Mouse (Mus musculus) heart, embryonic 15.5 days (tissue): ENCODE data around the gene Kcnh1. TPM values are rescaled to one million over a fixed set of nuclear protein-coding genes. Genes with fewer than 3 reads are reported as not detected.

Experiments
- ATAC-seq: fragments of 200-750 bp; cut with Nextera tagmentation; replicated peaks from 2 replicates; pipeline ENCODE4 v1.8.0; 2017; ENCODE audit warnings: low read depth, moderate TSS enrichment; ENCODE audit not compliant: insufficient number of reproducible peaks, insufficient read depth, low FRiP score
- H3K27ac ChIP-seq: fragments of 300-500 bp; sonication (generic); 2 replicates; pipeline ENCODE4 v1.5.1; 2015; ENCODE audit warnings: mild to moderate bottlenecking, inconsistent platforms
- H3K27me3 ChIP-seq: fragments of 300-500 bp; sonication (generic); 2 replicates; pipeline ENCODE4 v1.6.1; 2015; ENCODE audit warnings: inconsistent platforms
- H3K36me3 ChIP-seq: fragments of 300-500 bp; sonication (generic); 2 replicates; pipeline ENCODE4 v1.6.1; 2015; ENCODE audit warnings: mild to moderate bottlenecking, inconsistent platforms
- H3K4me1 ChIP-seq: fragments of 300-500 bp; sonication (generic); replicated peaks from 2 replicates; pipeline ENCODE4 v1.6.1; 2015; ENCODE audit warnings: inconsistent platforms
- H3K4me2 ChIP-seq: fragments of 300-500 bp; sonication (generic); 2 replicates; pipeline ENCODE4 v1.6.1; 2015; ENCODE audit warnings: inconsistent platforms, mild to moderate bottlenecking, moderate library complexity
- H3K4me3 ChIP-seq: fragments of 300-500 bp; sonication (generic); 2 replicates; pipeline ENCODE4 v1.5.1; 2015; ENCODE audit warnings: mild to moderate bottlenecking, inconsistent platforms
- H3K9ac ChIP-seq: fragments of 300-500 bp; sonication (generic); 2 replicates; pipeline ENCODE4 v1.6.1; 2015; ENCODE audit warnings: mild to moderate bottlenecking, inconsistent platforms
- H3K9me3 ChIP-seq: fragments of 300-500 bp; sonication (generic); replicated peaks from 2 replicates; pipeline ENCODE4 v1.6.1; 2016; ENCODE audit warnings: inconsistent platforms
- WGBS: fragments of 180-500 bp; shearing (Covaris S2); methylation state at CpG from one replicate; pipeline ENCODE4 v1.1.7; 2015; ENCODE audit warnings: mixed read lengths; 5-methylcytosine and 5-hydroxymethylcytosine counted together
- polyA plus RNA-seq: library from polyadenylated mRNA; unstranded; fragments of >200 nt; fragmentation: Nextera tagmentation; extraction: Ambion mirVana; gene quantifications from 2 replicates; pipeline ENCODE4 v1.2.1, GENCODE M21; 2015

Kcnh1 gene
- polyA plus RNA-seq, 1 experiment from 2014 or later = 0.26 TPM

- 50% methylated on average over 1 of the region's 1 CpGs for WGBS
- Histone ChIP-seq H3K9ac (no peak overlapping the region), H3K4me3 (no peak overlapping the region), H3K36me3 (no peaks in the 10 kb centered on the region), H3K4me2 (no peak overlapping the region), H3K27me3 (no peaks in the 10 kb centered on the region), H3K4me1 (no peaks in the 10 kb centered on the region), H3K9me3 (no peaks in the 10 kb centered on the region), H3K27ac (no peak overlapping the region)
- ATAC-seq = no peak
Measured at GRCm38 (mm10) chr1:192536440-192536839, 345.9 kb downstream of the Kcnh1 start.

- H3K36me3 ChIP-seq = no peaks in the 10 kb centered on the region
- H3K27me3 ChIP-seq = no peaks in the 10 kb centered on the region
- no peak overlapping the region for H3K4me3 ChIP-seq
- no peaks in the 10 kb centered on the region for H3K4me1 ChIP-seq
- no peak overlapping the region for H3K4me2 ChIP-seq
- no peak overlapping the region for H3K9ac ChIP-seq
- ATAC-seq = no peak
- 61% methylated on average over 7 of the region's 7 CpGs for WGBS
- no peak overlapping the region for H3K27ac ChIP-seq
- H3K9me3 ChIP-seq = no peaks in the 10 kb centered on the region
Measured at GRCm38 (mm10) chr1:192537169-192537568, 346.6 kb downstream of the Kcnh1 start.

- H3K4me2 ChIP-seq = no peak overlapping the region
- no peak for ATAC-seq
- no peaks in the 10 kb centered on the region for H3K27me3 ChIP-seq
- no peak overlapping the region for H3K9ac ChIP-seq
- WGBS = 68% methylated on average over 2 of the region's 2 CpGs
- no peak overlapping the region for H3K27ac ChIP-seq
- H3K36me3 ChIP-seq = no peaks in the 10 kb centered on the region
- H3K4me1 ChIP-seq = peaks cover 4% of the 10 kb centered on the region; the same call in 1 of the 2 replicates
- H3K4me3 ChIP-seq = no peak overlapping the region
- no peaks in the 10 kb centered on the region for H3K9me3 ChIP-seq
Measured at GRCm38 (mm10) chr1:192542093-192542492, 351.5 kb downstream of the Kcnh1 start.

GRCm38 (mm10) chr1:192543686-192544085 lies 353.1 kb downstream of the Kcnh1 start:
- no peaks in the 10 kb centered on the region for H3K9me3 ChIP-seq
- H3K4me3 ChIP-seq = no peak overlapping the region
- whole genome bisulfite sequencing = 83% methylated on average over 4 of the region's 4 CpGs
- ATAC-seq = no peak
- H3K27me3 ChIP-seq = no peaks in the 10 kb centered on the region
- no peak overlapping the region for H3K9ac ChIP-seq
- H3K27ac ChIP-seq = no peak overlapping the region
- H3K4me1 ChIP-seq = peaks cover 4% of the 10 kb centered on the region; the same call in 1 of the 2 replicates
- no peak overlapping the region for H3K4me2 ChIP-seq
- H3K36me3 ChIP-seq = no peaks in the 10 kb centered on the region

GRCm38 (mm10) chr1:192544091-192544490 lies 353.5 kb downstream of the Kcnh1 start:
- Histone ChIP-seq H3K9ac (no peak overlapping the region), H3K27me3 (no peaks in the 10 kb centered on the region), H3K4me3 (no peak overlapping the region), H3K36me3 (no peaks in the 10 kb centered on the region), H3K9me3 (no peaks in the 10 kb centered on the region), H3K4me1 (peaks cover 4% of the 10 kb centered on the region; the same call in 1 of the 2 replicates), H3K27ac (no peak overlapping the region), H3K4me2 (no peak overlapping the region)
- WGBS = 46% methylated on average over 9 of the region's 9 CpGs
- no peak for ATAC-seq

- 79% methylated on average over 7 of the region's 7 CpGs for WGBS
- no peaks in the 10 kb centered on the region for H3K27me3 ChIP-seq
- no peak for ATAC-seq
- no peak overlapping the region for H3K4me3 ChIP-seq
- H3K36me3 ChIP-seq = no peaks in the 10 kb centered on the region
- no peak overlapping the region for H3K9ac ChIP-seq
- H3K27ac ChIP-seq = no peak overlapping the region
- no peaks in the 10 kb centered on the region for H3K9me3 ChIP-seq
- no peak overlapping the region for H3K4me2 ChIP-seq
- peaks cover 4% of the 10 kb centered on the region; the same call in 1 of the 2 replicates for H3K4me1 ChIP-seq
Measured at GRCm38 (mm10) chr1:192544901-192545300, 354.3 kb downstream of the Kcnh1 start.

GRCm38 (mm10) chr1:192546843-192547242 lies 356.3 kb downstream of the Kcnh1 start:
- Histone ChIP-seq H3K9ac (no peak overlapping the region), H3K4me2 (no peak overlapping the region), H3K36me3 (no peaks in the 10 kb centered on the region), H3K27me3 (no peaks in the 10 kb centered on the region), H3K4me1 (peaks cover 4% of the 10 kb centered on the region; the same call in 1 of the 2 replicates), H3K27ac (no peak overlapping the region), H3K9me3 (no peaks in the 10 kb centered on the region), H3K4me3 (no peak overlapping the region)
- 8% methylated on average over 1 of the region's 1 CpGs for WGBS
- ATAC-seq = no peak

GRCm38 (mm10) chr1:192550561-192550960 lies 360.0 kb downstream of the Kcnh1 start:
- WGBS = 81% methylated on average over 3 of the region's 3 CpGs
- H3K4me1 ChIP-seq = no peaks in the 10 kb centered on the region

GRCm38 (mm10) chr1:192555516-192555915 lies 364.9 kb downstream of the Kcnh1 start:
- no peak for ATAC-seq
- Histone ChIP-seq H3K4me3 (no peak overlapping the region), H3K36me3 (no peaks in the 10 kb centered on the region), H3K9ac (no peak overlapping the region), H3K9me3 (no peaks in the 10 kb centered on the region), H3K27me3 (no peaks in the 10 kb centered on the region), H3K27ac (no peak overlapping the region), H3K4me2 (no peak overlapping the region), H3K4me1 (no peaks in the 10 kb centered on the region)
- 77% methylated on average over 4 of the region's 4 CpGs for WGBS

More at GRCm38 (mm10) chr1:192550561-192550960, 360.0 kb downstream of the Kcnh1 start:
- Histone ChIP-seq H3K9ac (no peak overlapping the region), H3K27me3 (no peaks in the 10 kb centered on the region), H3K27ac (no peak overlapping the region), H3K4me2 (no peak overlapping the region), H3K36me3 (no peaks in the 10 kb centered on the region), H3K9me3 (no peaks in the 10 kb centered on the region), H3K4me3 (no peak overlapping the region)
- no peak for ATAC-seq

- Histone ChIP-seq H3K27me3 (no peaks in the 10 kb centered on the region), H3K9ac (no peak overlapping the region), H3K27ac (no peak overlapping the region), H3K36me3 (no peaks in the 10 kb centered on the region), H3K4me3 (no peak overlapping the region), H3K4me1 (no peaks in the 10 kb centered on the region), H3K9me3 (no peaks in the 10 kb centered on the region), H3K4me2 (no peak overlapping the region)
- 70% methylated on average over 5 of the region's 5 CpGs for WGBS
- ATAC-seq = no peak
Measured at GRCm38 (mm10) chr1:192557978-192558594, 367.5 kb downstream of the Kcnh1 start.

GRCm38 (mm10) chr1:192559341-192559740 lies 368.8 kb downstream of the Kcnh1 start:
- no peaks in the 10 kb centered on the region for H3K36me3 ChIP-seq
- no peak for ATAC-seq

More at GRCm38 (mm10) chr1:192559341-192559740, 368.8 kb downstream of the Kcnh1 start:
- Histone ChIP-seq H3K9me3 (no peaks in the 10 kb centered on the region), H3K4me3 (no peak overlapping the region), H3K27me3 (no peaks in the 10 kb centered on the region), H3K27ac (no peak overlapping the region), H3K4me2 (no peak overlapping the region), H3K9ac (no peak overlapping the region), H3K4me1 (no peaks in the 10 kb centered on the region)
- WGBS = 90% methylated on average over 1 of the region's 1 CpGs
